Mouse (Mus musculus) hindbrain, embryonic 12.5 days (tissue): ENCODE data around the gene Olfr688. TPM values are rescaled to one million over a fixed set of nuclear protein-coding genes. Genes with fewer than 3 reads are reported as not detected.

Experiments
- ATAC-seq: fragments of 200-750 bp; cut with Nextera tagmentation; 2 replicates; pipeline ENCODE4 v1.8.0; 2017; ENCODE audit warnings: moderate TSS enrichment; ENCODE audit not compliant: low FRiP score
- H3K27ac ChIP-seq: fragments of 300-500 bp; sonication (generic); 2 replicates; pipeline ENCODE4 v1.5.1; 2016; ENCODE audit warnings: mild to moderate bottlenecking
- H3K27me3 ChIP-seq: fragments of 300-500 bp; sonication (generic); 2 replicates; pipeline ENCODE4 v1.6.1; 2016; ENCODE audit warnings: mild to moderate bottlenecking
- H3K36me3 ChIP-seq: fragments of 300-500 bp; sonication (generic); 2 replicates; pipeline ENCODE4 v1.6.1; 2016; ENCODE audit warnings: mild to moderate bottlenecking
- H3K4me1 ChIP-seq: fragments of 300-500 bp; sonication (generic); 2 replicates; pipeline ENCODE4 v1.6.1; 2016
- H3K4me2 ChIP-seq: fragments of 300-500 bp; sonication (generic); replicated peaks from 2 replicates; pipeline ENCODE4 v1.6.1; 2016; ENCODE audit warnings: mild to moderate bottlenecking
- H3K4me3 ChIP-seq: fragments of 300-500 bp; sonication (generic); 2 replicates; pipeline ENCODE4 v1.5.1; 2016; ENCODE audit warnings: mild to moderate bottlenecking
- H3K9ac ChIP-seq: fragments of 300-500 bp; sonication (generic); 2 replicates; pipeline ENCODE4 v1.6.1; 2016; ENCODE audit warnings: mild to moderate bottlenecking, moderate library complexity
- H3K9me3 ChIP-seq: fragments of 300-500 bp; sonication (generic); replicated peaks from 2 replicates; pipeline ENCODE4 v1.6.1; 2016; ENCODE audit warnings: mild to moderate bottlenecking
- WGBS: fragments of 180-500 bp; shearing (Covaris S2); methylation state at CpG from one replicate; pipeline ENCODE4 v1.1.7; 2016; 5-methylcytosine and 5-hydroxymethylcytosine counted together
- polyA plus RNA-seq: library from polyadenylated mRNA; unstranded; fragments of >200 nt; fragmentation: Nextera tagmentation; extraction: Ambion mirVana; gene quantifications from 2 replicates; pipeline ENCODE4 v1.2.1, GENCODE M21; 2016

Gene Olfr688
- polyA plus RNA-seq, result not detected in 2 replicates

GRCm38 (mm10) chr7:105287795-105288194 lies at the start of gene Olfr688:
TSS of gene Olfr688 (plus strand) at chr7:105288095.
- no peak within 1 kb of the TSS for H3K9ac ChIP-seq
- H3K27me3 ChIP-seq, result no peaks in the 10 kb centered on the region
- H3K4me2 ChIP-seq, result no peak within 1 kb of the TSS
- no peaks in the 10 kb centered on the region for H3K9me3 ChIP-seq
- no peak within 1 kb of the TSS for H3K27ac ChIP-seq
- no peaks in the 10 kb centered on the region for H3K36me3 ChIP-seq
- no peaks in the 10 kb centered on the region for H3K4me1 ChIP-seq
- WGBS, result 78% methylated on average over 6 of the region's 6 CpGs
- H3K4me3 ChIP-seq, result no peak within 1 kb of the TSS
- no peak for ATAC-seq

GRCm38 (mm10) chr7:105247671-105248070 lies 40.2 kb upstream of the Olfr688 start:
- Histone ChIP-seq H3K9ac (no peak overlapping the region), H3K9me3 (no peaks in the 10 kb centered on the region), H3K27me3 (no peaks in the 10 kb centered on the region), H3K4me1 (no peaks in the 10 kb centered on the region), H3K27ac (no peak overlapping the region), H3K36me3 (no peaks in the 10 kb centered on the region), H3K4me2 (no peak overlapping the region), H3K4me3 (no peak overlapping the region)
- 89% methylated on average over 3 of the region's 3 CpGs for WGBS
- no peak for ATAC-seq

DNA sequence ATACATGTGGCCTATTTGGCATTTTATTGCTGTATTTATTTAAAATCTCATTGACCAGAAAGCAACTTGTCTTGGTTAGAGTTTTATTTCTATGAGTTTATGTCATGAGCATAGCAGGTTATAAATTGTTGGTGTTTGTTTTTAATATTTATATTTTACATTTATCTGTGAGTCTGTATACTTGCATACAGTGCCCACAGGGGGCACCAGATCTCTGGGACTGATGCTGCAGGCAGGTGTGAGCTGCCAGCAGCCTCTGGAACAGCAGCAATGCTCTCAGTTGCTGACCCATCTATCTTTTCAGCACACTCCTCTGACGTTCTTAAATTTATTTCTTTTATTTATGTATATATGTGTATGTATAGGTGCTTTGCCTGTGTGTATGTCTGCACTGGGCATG lies 39.7 kb upstream of the Olfr688 start:
- no peaks in the 10 kb centered on the region for H3K4me1 ChIP-seq
- no peaks in the 10 kb centered on the region for H3K9me3 ChIP-seq
- no peak overlapping the region for H3K4me3 ChIP-seq
- no peaks in the 10 kb centered on the region for H3K36me3 ChIP-seq
- H3K27me3 ChIP-seq, result no peaks in the 10 kb centered on the region
- WGBS, result 53% methylated on average over 1 of the region's 1 CpGs
- no peak overlapping the region for H3K27ac ChIP-seq
- no peak overlapping the region for H3K9ac ChIP-seq
- ATAC-seq, result no peak
- H3K4me2 ChIP-seq, result no peak overlapping the region

DNA sequence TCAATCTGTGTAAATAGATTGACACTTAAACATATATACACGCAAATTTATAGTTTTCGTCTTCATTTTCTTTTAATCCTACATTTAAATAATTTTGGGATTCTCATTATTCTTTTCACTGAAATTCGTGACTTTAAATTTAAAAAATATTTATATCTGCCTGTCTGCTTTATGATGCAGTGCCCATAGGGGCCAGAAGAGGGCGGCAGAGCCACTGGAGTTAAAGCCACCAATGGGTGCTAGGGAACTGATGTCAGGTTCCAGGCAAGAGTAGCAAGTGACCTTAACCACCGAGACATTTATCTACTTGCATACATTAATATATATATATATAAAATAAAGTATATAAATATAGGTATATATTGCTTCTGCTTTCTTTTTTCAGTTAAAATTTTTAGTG lies 31.2 kb upstream of the Olfr688 start:
- WGBS, result 65% methylated on average over 5 of the region's 5 CpGs
- Histone ChIP-seq H3K27me3 (no peaks in the 10 kb centered on the region), H3K27ac (no peak overlapping the region), H3K4me3 (no peak overlapping the region), H3K9me3 (no peaks in the 10 kb centered on the region), H3K36me3 (no peaks in the 10 kb centered on the region), H3K9ac (no peak overlapping the region), H3K4me2 (no peak overlapping the region), H3K4me1 (no peaks in the 10 kb centered on the region)
- ATAC-seq, result no peak

DNA sequence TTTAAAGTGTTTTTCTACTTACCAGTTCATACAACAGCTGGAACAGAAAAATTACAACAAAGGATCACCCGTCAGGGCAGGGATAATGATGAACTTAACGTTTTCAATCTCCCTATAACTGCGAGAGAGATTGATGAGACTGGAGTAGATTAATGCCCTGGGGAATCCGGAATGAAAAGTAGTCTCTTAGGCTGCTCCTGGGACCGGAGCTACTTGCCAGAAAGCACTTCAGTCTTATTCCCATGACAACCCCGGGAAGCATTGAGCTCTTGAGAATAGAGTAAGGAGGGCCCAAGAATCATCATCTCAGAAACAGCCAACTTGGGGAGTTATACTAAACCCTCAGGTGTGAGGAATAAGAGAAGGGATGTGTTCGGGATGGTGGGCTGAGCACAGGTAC lies 15.5 kb upstream of the Olfr688 start:
- no peaks in the 10 kb centered on the region for H3K9me3 ChIP-seq
- ATAC-seq, result no peak
- WGBS, result 72% methylated on average over 7 of the region's 7 CpGs

GRCm38 (mm10) chr7:105290051-105290450 lies 2.2 kb downstream of the Olfr688 start:
- Histone ChIP-seq H3K27me3 (no peaks in the 10 kb centered on the region), H3K9me3 (no peaks in the 10 kb centered on the region), H3K36me3 (no peaks in the 10 kb centered on the region), H3K27ac (no peak overlapping the region), H3K4me2 (no peak overlapping the region), H3K4me1 (no peaks in the 10 kb centered on the region), H3K9ac (no peak overlapping the region), H3K4me3 (no peak overlapping the region)
- ATAC-seq, result no peak

More for the DNA sequence above, 15.5 kb upstream of the Olfr688 start:
- Histone ChIP-seq H3K4me2 (no peak overlapping the region), H3K27me3 (no peaks in the 10 kb centered on the region), H3K36me3 (no peaks in the 10 kb centered on the region), H3K4me3 (no peak overlapping the region), H3K9ac (no peak overlapping the region), H3K27ac (no peak overlapping the region), H3K4me1 (no peaks in the 10 kb centered on the region)

DNA sequence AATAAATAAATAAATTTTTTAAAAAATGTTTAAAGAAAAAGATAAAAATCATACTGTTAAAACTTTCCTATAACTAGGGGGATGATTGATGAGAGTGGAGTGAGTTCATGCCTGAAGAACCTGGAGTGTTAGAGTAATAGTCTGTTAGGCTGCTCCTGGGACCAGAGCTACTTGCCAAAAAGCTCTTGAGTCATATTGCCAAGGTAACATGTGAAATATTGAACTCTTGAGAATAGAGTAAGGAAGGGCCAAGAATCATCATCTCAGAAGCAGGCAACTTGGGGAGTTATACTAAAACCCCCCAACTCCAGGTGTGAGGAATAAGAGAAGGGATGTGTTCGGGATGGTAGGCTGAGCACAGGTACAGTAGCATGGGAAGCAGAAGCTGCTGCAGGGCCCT lies 23.0 kb downstream of the Olfr688 start, which contains the start of gene Olfr689:
Gene Olfr689 (plus strand): TSS at position 301 of the 400 bp plus-strand sequence.
- Histone ChIP-seq H3K4me1 (no peaks in the 10 kb centered on the region), H3K36me3 (no peaks in the 10 kb centered on the region), H3K4me3 (no peak within 1 kb of the TSS), H3K4me2 (no peak within 1 kb of the TSS), H3K27ac (no peak within 1 kb of the TSS), H3K9me3 (no peaks in the 10 kb centered on the region), H3K27me3 (no peaks in the 10 kb centered on the region), H3K9ac (no peak within 1 kb of the TSS)
- ATAC-seq, result no peak
- WGBS, result 83% methylated on average over 1 of the region's 1 CpGs

- H3K27me3 ChIP-seq, result no peaks in the 10 kb centered on the region
- no peak overlapping the region for H3K4me2 ChIP-seq
- no peak for ATAC-seq
- no peak overlapping the region for H3K27ac ChIP-seq
- no peaks in the 10 kb centered on the region for H3K36me3 ChIP-seq
- no peak overlapping the region for H3K4me3 ChIP-seq
- H3K4me1 ChIP-seq, result no peaks in the 10 kb centered on the region
- no peak overlapping the region for H3K9ac ChIP-seq
- H3K9me3 ChIP-seq, result no peaks in the 10 kb centered on the region
- WGBS, result 74% methylated on average over 2 of the region's 2 CpGs
Measured at GRCm38 (mm10) chr7:105325302-105325701, 37.4 kb downstream of the Olfr688 start.

DNA sequence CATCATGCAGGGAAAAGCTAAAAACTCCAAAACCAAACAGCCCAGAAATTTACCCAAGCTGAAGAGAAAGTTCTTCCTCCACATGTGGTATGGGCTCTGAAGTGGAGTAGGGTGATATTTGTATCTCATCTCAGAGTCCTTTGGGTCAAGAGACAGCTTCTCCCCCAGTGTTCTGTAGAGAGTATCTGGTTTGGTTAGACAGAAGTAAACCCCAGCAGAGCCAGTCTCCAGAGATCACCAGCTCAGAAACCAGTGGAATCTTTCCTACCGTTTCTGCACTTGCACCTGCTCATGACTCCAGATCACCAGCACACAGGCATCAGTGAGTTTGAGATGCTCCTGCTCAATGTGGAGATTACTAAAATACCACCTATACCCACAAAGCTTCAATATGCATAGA lies 46.1 kb downstream of the Olfr688 start, which contains the start of gene Olfr690:
Gene Olfr690 (minus strand): TSS at position 101 of the 400 bp plus-strand sequence.
- H3K4me1 ChIP-seq, result no peaks in the 10 kb centered on the region
- no peak within 1 kb of the TSS for H3K4me3 ChIP-seq
- H3K9me3 ChIP-seq, result no peaks in the 10 kb centered on the region
- no peak within 1 kb of the TSS for H3K4me2 ChIP-seq
- H3K27me3 ChIP-seq, result no peaks in the 10 kb centered on the region
- 84% methylated on average over 1 of the region's 1 CpGs for WGBS
- no peak for ATAC-seq
- no peak within 1 kb of the TSS for H3K27ac ChIP-seq
- H3K9ac ChIP-seq, result no peak within 1 kb of the TSS
- no peaks in the 10 kb centered on the region for H3K36me3 ChIP-seq

Other genes with a start within 250 kb of the Olfr688 start
- not detected in 2 replicates for gene Olfr677, start 236.7 kb upstream of the Olfr688 start, polyA plus RNA-seq
- gene Olfr678, start 223.6 kb upstream of the Olfr688 start, polyA plus RNA-seq, result not detected in 2 replicates
- not detected in 2 replicates for gene Olfr679, start 206.9 kb upstream of the Olfr688 start, polyA plus RNA-seq
- gene Olfr680-ps1, start 195.3 kb upstream of the Olfr688 start, polyA plus RNA-seq, result not detected in 2 replicates
- gene Olfr681, start 171.3 kb upstream of the Olfr688 start, polyA plus RNA-seq, result not detected in 2 replicates
- gene Olfr683, start 141.1 kb upstream of the Olfr688 start, polyA plus RNA-seq, result not detected in 2 replicates
- not detected in 2 replicates for gene Olfr684, start 124.4 kb upstream of the Olfr688 start, polyA plus RNA-seq
- gene Olfr685, start 102.1 kb upstream of the Olfr688 start, polyA plus RNA-seq, result not detected in 2 replicates
- not detected in 2 replicates for gene Olfr686, start 80.6 kb upstream of the Olfr688 start, polyA plus RNA-seq
- not detected in 2 replicates for gene Olfr689, start 23.1 kb downstream of the Olfr688 start, polyA plus RNA-seq
- not detected in 2 replicates for gene Olfr690, start 46.0 kb downstream of the Olfr688 start, polyA plus RNA-seq
- 0.13 and 0.22 TPM in 2 replicates for gene Olfr691, start 54.2 kb downstream of the Olfr688 start, polyA plus RNA-seq
- gene Olfr692, start 80.1 kb downstream of the Olfr688 start, polyA plus RNA-seq, result not detected in 2 replicates
- gene Gm5901, start 86.9 kb downstream of the Olfr688 start, polyA plus RNA-seq, result not detected in 2 replicates
- gene Fam160a2, start 112.0 kb downstream of the Olfr688 start, polyA plus RNA-seq, result 41.6 and 44.7 TPM in 2 replicates
- gene Cnga4, start 116.5 kb downstream of the Olfr688 start, polyA plus RNA-seq, result 0.19 TPM in 1 of 2 replicates, not detected in the other
- gene Cckbr, start 137.6 kb downstream of the Olfr688 start, polyA plus RNA-seq, result 0.46 and 0.92 TPM in 2 replicates
- 37.4 and 41.0 TPM in 2 replicates for gene Cavin3, start 194.2 kb downstream of the Olfr688 start, polyA plus RNA-seq